Mouse (Mus musculus) liver, embryonic 14.5 days (tissue): ENCODE results near the gene 4921524J17Rik. TPM values are rescaled to one million over a fixed set of nuclear protein-coding genes. Genes with fewer than 3 reads are reported as not detected.

Experiments
- ATAC-seq: fragments of 200-750 bp; cut with Nextera tagmentation; 2 replicates; pipeline ENCODE4 v1.8.0; 2017; ENCODE audit warnings: moderate number of reproducible peaks, mild to moderate bottlenecking, moderate library complexity; ENCODE audit not compliant: insufficient read depth
- DNase-seq, 3 experiments: peaks; one replicate each; pipeline ENCODE4 v3.0.0-alpha.2; 2012 to 2013; ENCODE audit warnings: low read depth in 3 of 3, low spot score in 3 of 3
- H3K27ac ChIP-seq: fragments of 300-500 bp; sonication (generic); 2 replicates; pipeline ENCODE4 v1.5.1; 2014; ENCODE audit warnings: moderate library complexity, mild to moderate bottlenecking, control low read depth, inconsistent platforms
- H3K27me3 ChIP-seq: fragments of 300-500 bp; sonication (generic); 2 replicates; pipeline ENCODE4 v1.6.1; 2014; ENCODE audit warnings: mild to moderate bottlenecking, low read length, moderate library complexity; ENCODE audit not compliant: control insufficient read depth, insufficient read depth
- H3K36me3 ChIP-seq: fragments of 300-500 bp; sonication (generic); replicated peaks from 2 replicates; pipeline ENCODE4 v1.6.1; 2014; ENCODE audit warnings: low read depth; ENCODE audit not compliant: control insufficient read depth, insufficient read depth
- H3K4me1 ChIP-seq, 2 experiments: fragments of 200-500 bp in 1 of 2; fragments of 300-500 bp in 1 of 2; sonication (generic) in 1 of 2; replicated peaks; 2 replicates each; pipeline ENCODE4 v1.6.1; 2012 to 2014; ENCODE audit warnings: antibody characterized with exemption in 1 of 2, inconsistent platforms in 1 of 2, low read length in 1 of 2; ENCODE audit not compliant: control insufficient read depth in 2 of 2, insufficient read depth in 2 of 2
- H3K4me2 ChIP-seq: fragments of 300-500 bp; sonication (generic); 2 replicates; pipeline ENCODE4 v1.6.1; 2014; ENCODE audit warnings: low read depth, mild to moderate bottlenecking, control low read depth, moderate library complexity
- H3K4me3 ChIP-seq, 2 experiments: fragments of 200-500 bp in 1 of 2; fragments of 300-500 bp in 1 of 2; sonication (generic) in 1 of 2; 2 replicates each; pipeline ENCODE4 v1.5.1; 2012 to 2014; ENCODE audit warnings: low read depth in 2 of 2, low read length in 2 of 2, mild to moderate bottlenecking in 2 of 2, control low read depth in 1 of 2, inconsistent platforms in 1 of 2, moderate library complexity in 1 of 2; ENCODE audit not compliant: insufficient read depth in 1 of 2
- H3K9ac ChIP-seq: fragments of 300-500 bp; sonication (generic); replicated peaks from 2 replicates; pipeline ENCODE4 v1.6.1; 2014; ENCODE audit warnings: mild to moderate bottlenecking, control low read depth, moderate library complexity
- H3K9me3 ChIP-seq: fragments of 300-500 bp; sonication (generic); 2 replicates; pipeline ENCODE4 v1.6.1; 2016; ENCODE audit warnings: low read length, mixed read lengths; ENCODE audit not compliant: control insufficient read depth
- CTCF ChIP-seq: IDR thresholded peaks from 2 replicates; pipeline ENCODE4 v1.5.1; 2016; ENCODE audit warnings: antibody characterized with exemption, low read depth, control low read depth
- EP300 ChIP-seq: IDR thresholded peaks from 2 replicates; pipeline ENCODE4 v1.6.1; 2016; ENCODE audit warnings: antibody characterized with exemption, low read depth
- WGBS: fragments of 180-500 bp; shearing (Covaris S2); extraction: QIAGEN DNeasy Blood & Tissue Kit; methylation state at CpG from one replicate; pipeline ENCODE4 v1.1.7; 2014; ENCODE audit not compliant: insufficient replicate concordance; 5-methylcytosine and 5-hydroxymethylcytosine counted together
- polyA plus RNA-seq, 2 experiments: library from polyadenylated mRNA; depleted of rRNA in 1 of 2; stranded (reverse) in 1 of 2; unstranded in 1 of 2; fragments of >200 nt; fragmentation: Nextera tagmentation in 1 of 2; extraction: Ambion mirVana in 1 of 2; gene quantifications; 2 replicates each; pipeline versions ENCODE4 v1.2.1 to v1.2.3; 2012 to 2014

4921524J17Rik gene
- polyA plus RNA-seq, 2 experiments = 7.0 to 15.4 TPM

DNA sequence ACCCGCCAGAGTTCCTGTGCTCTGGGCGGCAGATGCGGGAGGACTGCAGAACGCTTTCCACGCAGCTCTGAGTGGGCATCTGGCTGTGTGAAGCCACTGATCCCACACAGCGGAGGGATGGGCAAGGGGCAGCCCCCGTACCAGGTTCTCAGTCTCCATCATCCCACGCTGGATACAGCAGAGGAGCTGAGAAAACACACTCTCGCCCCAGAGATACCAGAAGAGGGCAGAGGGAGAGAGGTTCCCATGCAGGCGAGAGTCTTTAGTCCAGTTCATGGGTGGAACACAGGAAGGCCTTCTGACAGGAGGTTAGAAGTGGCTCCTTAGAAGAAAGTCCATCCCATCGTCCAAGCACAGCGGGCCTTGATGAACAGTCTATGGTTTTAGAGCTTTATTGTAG, 2.2 kb upstream of the 4921524J17Rik start:
- Histone ChIP-seq H3K27me3 (no peaks in the 10 kb centered on the region), H3K4me3 (no peak overlapping the region), H3K4me1 (peaks cover 11 to 12% of the 10 kb centered on the region in 2 experiments), H3K27ac (no peak overlapping the region), H3K9ac (no peak overlapping the region), H3K4me2 (no peak overlapping the region), H3K36me3 (no peaks in the 10 kb centered on the region), H3K9me3 (no peaks in the 10 kb centered on the region)
- TF ChIP-seq CTCF (no peak), EP300 (no peak)
- DNase-seq = no peak
- no peak for ATAC-seq
- 70% methylated on average over 12 of the region's 12 CpGs for WGBS

DNA sequence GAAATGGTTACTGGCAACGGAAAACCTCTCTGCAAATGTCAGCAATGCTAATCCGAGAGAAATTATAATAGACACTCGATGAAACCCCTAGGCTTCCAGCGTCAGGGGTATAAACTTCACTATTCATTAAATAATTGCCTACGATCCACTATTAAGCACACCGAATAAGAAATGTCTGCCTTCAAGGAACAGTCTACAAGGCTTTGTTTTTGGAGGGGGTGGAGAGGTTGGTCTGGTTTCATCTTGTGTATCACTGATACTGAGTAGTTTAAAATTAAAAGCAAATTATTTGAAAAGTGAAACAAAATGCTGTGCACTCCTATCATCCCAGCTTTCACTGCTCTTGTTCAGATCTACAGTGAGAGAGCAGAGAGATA, 372 bp upstream of the 4921524J17Rik start:
- ATAC-seq (peak; percentile 42), DNase-seq (no peak)
- H3K9me3 ChIP-seq = no peaks in the 10 kb centered on the region
- H3K9ac ChIP-seq = peak overlapping the region; percentile 51
- peaks cover 18 to 19% of the 10 kb centered on the region in 2 experiments for H3K4me1 ChIP-seq
- peak overlapping the region; percentile 68 for H3K4me2 ChIP-seq
- H3K27me3 ChIP-seq = no peaks in the 10 kb centered on the region
- H3K36me3 ChIP-seq = no peaks in the 10 kb centered on the region
- peak overlapping the region; percentile 32; the same call in 1 of the 2 replicates for H3K27ac ChIP-seq
- WGBS = 1% methylated on average over 6 of the region's 6 CpGs
- H3K4me3 ChIP-seq = peak overlapping the region; percentile 9 to 90; a peak in 3 of 4 replicates
- TF ChIP-seq EP300 = no peak
- no peak for TF ChIP-seq CTCF

DNA sequence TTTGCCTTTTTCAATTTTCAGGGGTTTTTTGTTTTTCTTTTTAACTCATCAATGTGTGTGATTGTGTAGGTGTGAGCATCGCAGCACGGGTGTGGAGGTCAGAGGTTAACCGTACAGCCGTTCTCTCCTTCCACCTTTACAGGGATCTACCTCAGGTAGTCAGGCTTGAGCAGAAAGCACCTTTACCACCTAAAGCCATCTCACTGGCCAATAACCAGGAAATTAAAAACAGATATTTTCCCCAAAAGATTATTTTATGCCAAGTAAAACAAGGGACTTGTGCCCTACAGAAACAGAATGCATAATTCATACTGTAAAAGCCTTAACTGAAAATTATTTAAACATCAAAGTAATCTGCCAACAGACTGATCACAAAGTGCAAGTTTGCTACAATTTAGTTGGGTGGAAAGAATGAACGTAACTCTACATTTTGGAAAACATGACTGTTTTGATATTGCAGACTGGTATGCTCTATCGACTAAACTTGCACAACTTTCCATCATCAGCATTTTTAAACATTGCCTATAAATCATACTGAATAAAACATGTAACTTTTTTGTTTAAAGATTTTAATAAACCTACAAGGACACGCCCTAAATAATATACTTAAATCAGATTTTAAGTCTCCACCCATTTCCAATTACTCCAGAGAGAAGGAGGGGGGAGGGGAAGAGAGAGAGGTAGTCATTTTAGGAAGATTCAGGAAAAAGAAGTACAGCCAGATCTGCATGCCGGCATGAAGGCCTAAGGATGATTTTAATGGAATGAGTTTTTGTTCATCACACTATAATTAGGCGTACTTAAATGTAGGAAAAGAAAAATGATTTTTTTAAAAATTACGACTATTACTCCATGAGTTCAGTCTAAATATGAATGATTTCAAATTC, 1.1 kb downstream of the 4921524J17Rik start:
- H3K27me3 ChIP-seq = no peaks in the 10 kb centered on the region
- peak in 1 of 3 experiments; percentile 47 for DNase-seq
- 15% methylated on average over 10 of the region's 10 CpGs for WGBS
- H3K27ac ChIP-seq = no peak overlapping the region
- peak overlapping the region; percentile 68 for H3K4me2 ChIP-seq
- no peaks in the 10 kb centered on the region for H3K9me3 ChIP-seq
- peaks cover 28% of the 10 kb centered on the region in 2 experiments for H3K4me1 ChIP-seq
- H3K4me3 ChIP-seq = peak overlapping the region; percentile 83 to 90
- H3K9ac ChIP-seq = peak overlapping the region; percentile 96
- ATAC-seq = no peak
- no peaks in the 10 kb centered on the region for H3K36me3 ChIP-seq
- TF ChIP-seq CTCF (no peak), EP300 (no peak)

GRCm38 (mm10) chr8:85430801-85431200, 1.8 kb downstream of the 4921524J17Rik start:
- Histone ChIP-seq H3K9me3 (no peaks in the 10 kb centered on the region), H3K27me3 (no peaks in the 10 kb centered on the region), H3K9ac (no peak overlapping the region), H3K36me3 (no peaks in the 10 kb centered on the region), H3K4me2 (peak overlapping the region; percentile 68), H3K27ac (no peak overlapping the region), H3K4me3 (peak overlapping the region in 1 of 2 experiments; percentile 13; a peak in 1 of 4 replicates), H3K4me1 (peaks cover 31 to 32% of the 10 kb centered on the region in 2 experiments)
- DNase-seq (no peak), ATAC-seq (no peak)
- 34% methylated on average over 3 of the region's 3 CpGs for WGBS
- TF ChIP-seq CTCF (no peak), EP300 (no peak)

- 11% methylated on average over 4 of the region's 4 CpGs for WGBS
- H3K9ac ChIP-seq = no peak overlapping the region
- peaks cover 35 to 39% of the 10 kb centered on the region in 2 experiments for H3K4me1 ChIP-seq
- peak overlapping the region; percentile 35 for H3K4me2 ChIP-seq
- TF ChIP-seq EP300 (no peak), CTCF (no peak)
- H3K36me3 ChIP-seq = no peaks in the 10 kb centered on the region
- ATAC-seq (no peak), DNase-seq (peak; percentile 31 to 56 (median 42))
- no peaks in the 10 kb centered on the region for H3K9me3 ChIP-seq
- no peaks in the 10 kb centered on the region for H3K27me3 ChIP-seq
- no peak overlapping the region for H3K4me3 ChIP-seq
- H3K27ac ChIP-seq = no peak overlapping the region
Observed at GRCm38 (mm10) chr8:85429219-85429618, 3.4 kb downstream of the 4921524J17Rik start.
